Mouse (Mus musculus) frontal cortex, postnatal 36 days (tissue): ENCODE results near the gene G430095P16Rik.

Experiments
- DNase-seq, 2 experiments: peaks; one replicate each; pipeline ENCODE4 v3.0.0; 2022; ENCODE audit warnings: low spot score in 2 of 2

The G430095P16Rik gene

GRCm38 (mm10) chr8:84742171-84743053 is 19.6 kb downstream of the G430095P16Rik start:
- DNase-seq: no peak

- DNase-seq: no peak
These were observed 20.2 kb downstream of the G430095P16Rik start for GRCm38 (mm10) chr8:84743054-84743415.

GRCm38 (mm10) chr8:84743517-84744420 is 21.0 kb downstream of the G430095P16Rik start:
- DNase-seq: no peak

GRCm38 (mm10) chr8:84745032-84745925 is 22.5 kb downstream of the G430095P16Rik start:
- DNase-seq: no peak

GRCm38 (mm10) chr8:84749519-84749918 is 26.7 kb downstream of the G430095P16Rik start:
- no peak for DNase-seq

- no peak for DNase-seq
These were observed 30.2 kb downstream of the G430095P16Rik start for GRCm38 (mm10) chr8:84752734-84753582.

GRCm38 (mm10) chr8:84757501-84757900 is 34.7 kb downstream of the G430095P16Rik start:
- DNase-seq: no peak

GRCm38 (mm10) chr8:84758308-84758707 is 35.5 kb downstream of the G430095P16Rik start:
- DNase-seq: no peak

- DNase-seq: no peak
These were observed 36.3 kb downstream of the G430095P16Rik start for GRCm38 (mm10) chr8:84759126-84759525.

- no peak for DNase-seq
These were observed 36.9 kb downstream of the G430095P16Rik start for GRCm38 (mm10) chr8:84759718-84760117.

- no peak for DNase-seq
These were observed 37.6 kb downstream of the G430095P16Rik start for GRCm38 (mm10) chr8:84760405-84760805.

GRCm38 (mm10) chr8:84760901-84761300 is 38.1 kb downstream of the G430095P16Rik start:
- no peak for DNase-seq

- DNase-seq: no peak
These were observed 41.3 kb downstream of the G430095P16Rik start for GRCm38 (mm10) chr8:84764100-84764499.

- no peak for DNase-seq
These were observed 42.2 kb downstream of the G430095P16Rik start for GRCm38 (mm10) chr8:84764870-84765495.

GRCm38 (mm10) chr8:84765629-84766028 is 42.8 kb downstream of the G430095P16Rik start:
- no peak for DNase-seq

- no peak for DNase-seq
These were observed 43.6 kb downstream of the G430095P16Rik start for GRCm38 (mm10) chr8:84766422-84766821.

- DNase-seq: no peak
These were observed 44.4 kb downstream of the G430095P16Rik start for GRCm38 (mm10) chr8:84767221-84767620.

- DNase-seq: no peak
These were observed 45.7 kb downstream of the G430095P16Rik start for GRCm38 (mm10) chr8:84768343-84769095.

- no peak for DNase-seq
These were observed 46.5 kb downstream of the G430095P16Rik start for GRCm38 (mm10) chr8:84769324-84769723.
